Mouse (Mus musculus) fat pad, adult 2 months (tissue): ENCODE results near the gene Plcg1.

Source experiments
- DNase-seq: peaks from one replicate; pipeline ENCODE4 v3.0.0-alpha.2; 2011; ENCODE audit warnings: low read depth, low spot score; ENCODE audit errors: extremely low read depth

The Plcg1 gene

DNA sequence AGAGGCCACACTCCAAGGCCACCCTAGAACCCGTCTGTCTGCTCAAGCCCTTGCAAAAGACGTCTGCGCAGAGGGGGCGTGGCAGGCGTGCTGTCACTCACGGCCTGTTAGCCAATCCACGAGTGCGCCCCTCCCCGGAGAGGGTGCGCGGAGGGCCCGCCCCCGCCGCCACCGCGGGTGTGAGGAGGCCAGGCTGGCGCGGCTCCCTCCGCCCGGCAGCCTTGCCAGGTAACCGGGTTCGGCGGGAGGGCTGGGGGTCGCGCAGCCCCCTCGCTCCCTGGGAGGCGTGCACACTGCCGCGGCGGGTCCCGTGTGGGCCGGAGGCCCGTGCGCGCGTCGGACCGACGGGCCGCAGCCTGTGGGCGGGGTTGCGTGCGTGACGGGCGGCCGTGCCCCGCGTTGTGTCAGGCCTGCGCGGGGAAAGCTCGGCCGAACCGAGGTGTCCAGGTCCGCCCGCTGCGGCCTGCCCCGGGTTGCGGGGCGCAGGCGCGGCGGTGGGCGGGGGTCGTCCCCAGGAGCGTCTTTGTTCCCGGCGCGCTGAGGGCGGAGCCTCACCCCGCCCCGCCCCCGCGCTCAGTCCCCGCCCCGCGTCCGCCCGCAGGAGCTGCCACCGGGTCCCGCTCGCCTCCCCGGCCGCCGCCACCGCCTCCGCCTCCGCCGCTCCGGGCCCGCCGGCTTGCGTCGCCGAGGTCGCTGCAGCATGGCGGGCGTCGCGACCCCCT lies at the start of gene Plcg1:
Gene Plcg1 (plus strand): TSS at position 184 of the 722 bp plus-strand sequence.
- DNase-seq = no peak

- DNase-seq = peak; percentile 33
Measured at GRCm38 (mm10) chr2:160700271-160700670, 30.8 kb upstream of the Plcg1 start.

GRCm38 (mm10) chr2:160701603-160702002 lies 29.5 kb upstream of the Plcg1 start:
- no peak for DNase-seq

GRCm38 (mm10) chr2:160702824-160703223 lies 28.3 kb upstream of the Plcg1 start:
- DNase-seq = no peak

- no peak for DNase-seq
Measured at GRCm38 (mm10) chr2:160707673-160708072, 23.4 kb upstream of the Plcg1 start.

DNA sequence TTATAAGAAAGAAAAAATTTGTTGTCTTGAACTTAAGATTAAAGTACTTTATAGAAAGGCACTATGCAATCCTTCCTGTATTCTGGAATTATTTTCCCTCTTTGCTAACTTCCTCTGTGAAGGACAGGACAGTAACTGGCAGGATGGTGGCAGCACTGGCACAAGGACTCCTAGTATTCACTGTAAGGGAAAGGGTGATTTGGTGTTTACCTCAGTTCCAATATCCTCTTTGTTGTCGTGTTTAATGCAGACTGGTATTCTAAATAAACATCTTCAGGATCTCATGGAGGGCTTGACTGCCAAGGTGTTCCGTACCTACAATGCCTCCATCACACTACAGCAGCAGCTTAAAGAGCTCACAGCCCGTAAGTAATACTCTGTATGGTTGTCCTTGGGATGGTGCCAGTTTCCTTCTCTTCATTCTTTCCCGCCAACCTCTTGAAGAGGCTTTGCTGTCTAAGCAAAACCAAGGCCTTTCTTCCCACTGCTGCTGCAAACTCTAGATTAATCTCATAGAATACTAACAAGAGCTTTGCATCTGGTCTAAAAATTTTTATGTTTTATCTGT lies 15.6 kb upstream of the Plcg1 start:
- no peak for DNase-seq

GRCm38 (mm10) chr2:160717269-160717668 lies 13.8 kb upstream of the Plcg1 start:
- no peak for DNase-seq

DNA sequence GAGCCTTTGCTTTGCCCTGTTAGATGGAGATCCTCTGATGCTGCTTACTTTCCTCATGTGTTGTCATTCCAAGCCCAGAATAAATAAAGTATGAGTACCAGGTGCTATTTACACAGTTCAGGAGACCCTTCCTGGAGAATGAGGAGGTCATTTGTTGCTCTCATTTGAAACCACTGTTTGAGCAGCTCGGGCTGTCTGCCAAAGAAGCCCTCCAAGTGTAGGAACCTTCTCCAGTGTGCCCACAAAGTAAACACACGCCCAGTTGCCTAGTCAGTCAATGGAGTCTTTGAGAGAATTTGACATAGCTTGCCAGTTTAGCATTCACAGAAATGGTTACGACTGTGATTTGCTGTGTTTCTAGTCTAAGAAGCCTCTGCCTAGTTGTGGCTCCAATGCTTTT lies 12.3 kb upstream of the Plcg1 start:
- DNase-seq = no peak

GRCm38 (mm10) chr2:160722714-160723113 lies 8.4 kb upstream of the Plcg1 start:
- no peak for DNase-seq

- DNase-seq = no peak
Measured at GRCm38 (mm10) chr2:160723613-160724375, 7.3 kb upstream of the Plcg1 start.

- no peak for DNase-seq
Measured at GRCm38 (mm10) chr2:160724536-160724935, 6.6 kb upstream of the Plcg1 start.

DNA sequence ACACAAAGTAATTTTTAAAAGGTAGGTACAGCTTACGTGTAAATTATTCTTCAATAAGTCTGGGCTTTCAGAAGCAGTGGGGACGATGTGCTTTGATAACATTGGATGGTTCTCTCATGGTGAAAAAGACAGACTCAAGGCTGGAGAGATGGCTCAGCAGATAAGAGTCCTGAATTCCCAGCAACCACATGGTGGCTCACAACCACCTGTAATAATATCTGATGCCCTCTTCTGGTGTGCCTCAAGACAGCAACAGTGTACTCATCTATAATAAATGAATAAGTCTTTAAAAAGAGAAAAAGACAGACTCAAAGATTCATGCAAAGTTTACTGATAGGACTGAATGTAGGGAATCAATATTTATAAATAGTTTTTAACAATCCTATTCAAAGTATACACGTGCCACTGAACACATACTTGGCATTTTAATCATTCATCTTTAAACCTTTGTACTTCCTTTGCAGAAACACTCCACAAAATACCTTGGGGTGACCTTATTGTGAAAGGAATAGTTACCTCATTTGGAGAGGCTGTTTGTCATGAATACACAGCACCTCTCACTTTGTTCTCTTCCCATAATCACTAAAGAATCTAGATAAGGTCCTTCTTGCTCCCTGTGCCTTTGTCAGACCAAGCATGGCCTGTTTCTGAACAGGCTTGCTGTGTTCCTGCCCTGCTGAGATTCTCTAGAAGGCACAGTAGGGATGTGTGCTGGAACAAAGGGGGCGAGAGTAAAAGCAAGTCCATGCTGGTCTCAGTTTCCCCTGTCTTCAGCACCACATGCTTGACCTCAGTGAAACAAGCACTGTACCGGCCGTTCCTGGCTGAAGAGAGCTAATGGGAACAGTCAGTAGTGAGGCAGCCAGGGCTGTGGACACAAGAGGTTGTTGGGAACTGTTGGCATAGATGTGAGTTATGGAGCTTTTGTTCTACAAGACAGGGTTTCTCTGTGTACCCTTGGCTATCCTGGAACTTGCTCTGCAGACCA lies 4.9 kb upstream of the Plcg1 start:
- DNase-seq = no peak

DNA sequence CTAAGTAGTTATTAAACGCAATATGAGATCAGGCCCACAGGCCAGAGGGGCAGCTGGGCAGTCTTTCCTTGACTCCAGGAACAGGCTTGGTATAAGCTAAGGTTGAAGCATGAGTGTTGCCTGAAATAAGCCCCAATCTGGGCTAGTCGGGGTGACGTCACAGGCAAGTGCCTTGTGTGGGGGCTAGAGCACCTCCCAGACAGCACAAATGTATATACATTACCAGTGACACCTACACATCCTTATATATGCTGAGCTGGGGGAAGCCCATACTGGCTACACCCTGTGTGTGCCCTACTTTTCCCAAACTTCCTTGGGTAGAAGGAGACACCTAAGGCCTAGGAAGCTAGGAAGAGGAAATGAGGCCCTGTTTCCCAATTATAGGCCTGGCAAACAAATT lies 2.1 kb upstream of the Plcg1 start:
- no peak for DNase-seq

- DNase-seq = peak; percentile 70
Measured at GRCm38 (mm10) chr2:160729436-160729835, 1.7 kb upstream of the Plcg1 start.

DNA sequence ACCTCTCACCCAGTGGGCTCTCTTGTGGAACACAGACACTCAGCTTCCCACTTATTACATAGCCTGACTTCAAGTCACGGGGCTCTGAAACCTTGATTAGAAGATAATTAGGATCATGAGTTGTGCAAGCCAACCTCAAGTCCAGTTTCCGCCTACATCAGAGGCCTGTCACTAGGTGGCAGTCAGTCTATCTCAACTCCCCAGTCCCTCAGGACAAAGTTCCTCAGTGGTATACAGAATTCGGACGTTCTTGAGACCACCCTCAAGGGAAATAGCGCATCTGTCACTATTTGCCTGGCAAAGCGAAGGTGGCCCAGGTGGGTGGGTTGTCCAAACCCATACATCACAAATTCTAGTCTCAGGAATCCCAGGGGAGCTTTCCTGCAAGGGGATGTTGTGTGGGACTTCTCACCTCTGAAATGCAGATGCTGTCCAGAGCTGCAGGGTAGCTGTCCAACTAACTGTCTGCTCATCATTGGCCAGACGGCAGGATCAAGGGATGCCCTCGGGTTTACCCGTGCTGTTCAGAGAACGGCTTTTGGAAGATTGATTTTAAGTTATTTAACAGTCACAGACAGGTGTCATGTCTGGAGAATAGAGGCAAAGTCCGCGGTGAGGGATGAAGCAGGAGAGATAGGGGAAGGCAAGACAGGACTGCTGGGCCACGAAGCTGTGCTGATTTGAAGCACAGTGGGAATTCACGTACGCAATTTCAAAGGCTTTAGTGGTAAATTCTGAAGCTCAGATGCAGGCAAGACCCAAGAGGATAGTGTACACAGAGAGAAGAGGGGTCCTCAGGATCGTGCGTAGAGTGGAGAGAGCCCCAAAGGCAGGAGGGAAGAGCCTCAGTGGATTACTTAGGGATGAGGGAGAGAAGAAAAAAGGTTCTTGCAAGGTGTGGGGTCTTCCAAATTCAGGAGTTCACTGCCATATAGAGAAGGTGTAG lies 976 bp upstream of the Plcg1 start:
- peak; percentile 69 for DNase-seq

DNA sequence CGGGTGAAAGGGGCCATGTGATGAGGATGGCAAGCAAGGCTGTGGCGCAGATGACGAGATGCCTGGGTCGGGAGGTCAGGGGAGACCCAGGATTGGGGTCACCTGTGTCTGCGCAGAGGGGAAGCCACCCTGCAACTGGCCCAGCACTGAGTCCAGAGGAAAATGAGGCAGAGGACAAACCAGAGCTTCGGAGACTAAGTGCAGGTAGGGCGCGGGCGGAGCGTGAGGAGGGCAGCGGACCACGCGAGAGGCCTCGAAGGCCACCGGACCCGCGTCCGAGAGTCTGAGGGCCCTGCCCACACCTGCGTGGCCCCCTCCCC lies 343 bp upstream of the Plcg1 start:
- DNase-seq = no peak

- no peak for DNase-seq
Measured at GRCm38 (mm10) chr2:160731839-160732261, 750 bp downstream of the Plcg1 start.

DNA sequence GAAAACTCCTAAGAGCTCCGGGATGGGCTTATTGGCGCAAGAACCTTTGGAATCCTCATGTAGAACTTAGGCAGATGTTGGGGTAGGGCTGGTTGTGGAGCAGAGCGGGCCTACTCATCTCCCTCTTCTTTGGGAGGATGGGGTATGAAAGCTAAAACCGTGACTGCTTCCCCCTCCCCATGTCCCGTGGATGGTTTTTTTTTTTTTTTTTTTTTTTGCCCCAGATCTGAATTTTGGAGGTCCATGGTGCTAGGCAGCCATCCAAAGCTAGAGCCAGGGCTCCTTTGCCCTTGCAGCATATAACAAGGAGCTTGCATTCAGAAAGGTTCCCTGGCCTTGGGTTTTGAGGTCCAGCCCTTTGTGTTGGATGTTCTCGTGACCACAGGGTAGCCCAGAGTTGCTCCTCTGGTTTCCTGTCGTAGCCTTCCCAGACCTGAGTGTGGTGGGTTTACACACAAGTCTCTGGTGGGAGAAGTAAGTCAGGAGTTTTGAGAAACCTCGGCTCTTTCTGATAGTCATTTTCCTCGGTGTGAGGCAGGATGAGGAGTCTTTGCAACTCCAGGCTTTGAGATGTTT lies 1.4 kb downstream of the Plcg1 start:
- DNase-seq = no peak

- no peak for DNase-seq
Measured at GRCm38 (mm10) chr2:160733131-160733531, 2.0 kb downstream of the Plcg1 start.

GRCm38 (mm10) chr2:160734331-160734730 lies 3.2 kb downstream of the Plcg1 start:
- DNase-seq = no peak
